Mouse (Mus musculus) liver, adult 2 months (tissue): ENCODE data around the gene Gm38431.

Source experiments
- CTCF ChIP-seq: fragments of 200-500 bp; IDR thresholded peaks from 2 replicates; pipeline ENCODE4 v1.5.1; 2011; ENCODE audit warnings: low read depth, low read length, control low read depth
- POLR2A ChIP-seq: fragments of 200-500 bp; IDR thresholded peaks from 2 replicates; pipeline ENCODE4 v1.6.1; 2011; ENCODE audit warnings: low read length, control low read depth; ENCODE audit not compliant: insufficient read depth; ENCODE audit errors: extremely low read depth

- TF ChIP-seq CTCF (no peak), POLR2A (no peak)
These were observed 40.2 kb downstream of the Gm38431 start for GRCm38 (mm10) chr9:21051578-21051977.
